Comparison of ENCODE assay signal across 12 mouse cellular contexts in genomic region chr3:52033857-52034588, GRCm38 (mm10).
DNase-seq lines count a peak whose midpoint lies in the region; ATAC-seq lines count a peak whose summit lies in the region.
"Had no signal": no experiment of that assay in that cellular context is flagged by ENCODE, and none has a peak within 500 bp of the region (broad histone marks: within the 10 kb centered on the region; RNA-seq: fewer than 3 reads in every experiment).

No protein-coding gene starts in this region.

- H3K36me3 ChIP-seq in embryonic facial prominence, embryonic 14.5 days (ENCODE audit: control insufficient read depth, insufficient read depth, low read length), result no peaks in the 10 kb centered on the region
- H3K36me3 ChIP-seq in limb, embryonic 13.5 days, result no peaks in the 10 kb centered on the region

- peak overlapping the region; percentile 53 for H3K27ac ChIP-seq in embryonic facial prominence, embryonic 14.5 days (replicated peaks; ENCODE audit: low read depth, low read length)
- H3K27ac ChIP-seq in limb, embryonic 13.5 days, result peak overlapping the region; percentile 28; the same call in 1 of the 2 replicates

- H3K9ac ChIP-seq in embryonic facial prominence, embryonic 14.5 days (ENCODE audit: low read depth, low read length), result peak overlapping the region; percentile 47
- peak overlapping the region; percentile 39; the same call in 1 of the 2 replicates for H3K9ac ChIP-seq in limb, embryonic 13.5 days

- H3K27me3 ChIP-seq in embryonic facial prominence, embryonic 14.5 days (replicated peaks; ENCODE audit: control insufficient read depth, insufficient read depth, low read length), result no peaks in the 10 kb centered on the region
- no peaks in the 10 kb centered on the region for H3K27me3 ChIP-seq in limb, embryonic 13.5 days

- peaks cover 16% of the 10 kb centered on the region for H3K4me1 ChIP-seq in embryonic facial prominence, embryonic 14.5 days (ENCODE audit: control insufficient read depth, insufficient read depth, low read length)
- H3K4me1 ChIP-seq in limb, embryonic 13.5 days, result peaks cover 44% of the 10 kb centered on the region

- no peak overlapping the region for H3K4me3 ChIP-seq in embryonic facial prominence, embryonic 14.5 days (ENCODE audit: low read depth, low read length)
- no peak overlapping the region for H3K4me3 ChIP-seq in limb, embryonic 13.5 days
- H3K4me3 ChIP-seq: megakaryocyte, embryonic 14.5 days had no signal

- H3K9me3 ChIP-seq in embryonic facial prominence, embryonic 14.5 days (ENCODE audit: control insufficient read depth, low read length), result no peaks in the 10 kb centered on the region
- no peaks in the 10 kb centered on the region for H3K9me3 ChIP-seq in limb, embryonic 13.5 days
- H3K9me3 ChIP-seq: megakaryocyte, embryonic 14.5 days had no signal

- H3K4me2 ChIP-seq in embryonic facial prominence, embryonic 14.5 days (ENCODE audit: low read depth, low read length), result peak overlapping the region; percentile 1; the same call in 1 of the 2 replicates
- H3K4me2 ChIP-seq in limb, embryonic 13.5 days (replicated peaks), result peak overlapping the region; percentile 39

- 19% methylated on average over 14 of the region's 14 CpGs for WGBS in embryonic facial prominence, embryonic 14.5 days
- WGBS in limb, embryonic 13.5 days, result 16% methylated on average over 14 of the region's 14 CpGs

- ATAC-seq in embryonic facial prominence, embryonic 14.5 days (ENCODE audit: low read depth), result peak; percentile 58; the same call in 1 of the 2 replicates
- ATAC-seq in limb, embryonic 13.5 days (ENCODE audit: low FRiP score, low read depth), result 0 out of 2 replicates have a peak, but pooled peaks have one; percentile 34

- DNase-seq in kidney, adult 9 months, result peak; percentile 22
- DNase-seq in kidney, adult 8-10 months, result no peak
- peak; percentile 79 for DNase-seq in embryo, embryonic 10.5 days (ENCODE audit: low spot score)
- peak; percentile 63 for DNase-seq in embryonic facial prominence, embryonic 14.5 days (ENCODE audit: low spot score)
- DNase-seq in cerebellum, postnatal 36 days, result no peak
- DNase-seq in gastrocnemius, postnatal 25 days, result no peak
- no peak for DNase-seq in adrenal gland, adult 18-20 months (ENCODE audit: low spot score in 2 of 2)
- DNase-seq: adrenal gland, postnatal 25 days; cerebellum, postnatal 25 days; thymus, postnatal 14 days had no signal

Comparison
In these comparisons a context has a peak if more than half of its experiments do, and no peak if none do; other contexts are left out.
1. DNase-seq: peak in kidney, adult 9 months (single experiment), embryo, embryonic 10.5 days (single experiment) and embryonic facial prominence, embryonic 14.5 days (single experiment); none in kidney, adult 8-10 months (0 of 2), cerebellum, postnatal 36 days (0 of 2), gastrocnemius, postnatal 25 days (single experiment) and adrenal gland, adult 18-20 months (0 of 2).